Mouse (Mus musculus) forelimb bud, embryonic 11.5 days (tissue): ENCODE measurements around the gene Ntn5.
A peak's percentile ranks its signal among the peaks of the same experiment; 100 is the strongest.
"Not testable (repeated sequence)": the region's sequence is repeated elsewhere in the genome, so short reads cannot be mapped to it uniquely, and the experiment has no call there.

ENCODE experiments used
- DNase-seq: peaks from one replicate; pipeline ENCODE4 v3.0.0-alpha.2; 2012; ENCODE audit warnings: low read depth, low spot score

The Ntn5 gene

DNA sequence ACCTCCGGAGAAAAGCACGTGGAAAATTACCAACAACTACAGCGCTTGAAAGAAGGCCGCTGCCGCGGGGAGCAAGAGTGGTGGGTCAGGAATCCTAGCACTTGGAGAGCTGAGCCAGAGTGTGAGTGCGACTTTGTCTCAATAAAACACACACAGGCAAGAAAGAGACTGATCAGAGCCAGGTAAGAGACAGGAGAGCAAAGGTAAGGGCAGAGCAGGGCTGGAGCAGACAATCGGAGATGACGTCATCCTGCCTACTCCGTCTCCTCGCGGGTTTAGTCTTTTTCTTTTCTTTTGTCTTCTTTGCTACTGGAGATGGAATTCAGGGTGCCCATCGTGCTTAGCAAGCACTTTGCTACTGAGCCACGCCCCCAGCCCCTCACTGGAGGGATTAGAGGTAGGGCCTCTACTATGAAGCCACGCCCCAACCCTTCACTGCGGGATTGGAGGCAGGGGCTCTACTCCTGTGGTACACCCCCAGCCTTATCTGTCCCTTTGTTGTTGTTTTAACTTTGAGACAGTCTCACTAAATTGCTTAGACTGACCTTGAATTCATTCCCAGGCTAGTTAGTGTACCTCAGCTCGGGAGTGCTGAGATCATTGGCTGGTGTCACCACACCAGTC is 29.3 kb upstream of the Ntn5 start:
- no peak for DNase-seq

DNA sequence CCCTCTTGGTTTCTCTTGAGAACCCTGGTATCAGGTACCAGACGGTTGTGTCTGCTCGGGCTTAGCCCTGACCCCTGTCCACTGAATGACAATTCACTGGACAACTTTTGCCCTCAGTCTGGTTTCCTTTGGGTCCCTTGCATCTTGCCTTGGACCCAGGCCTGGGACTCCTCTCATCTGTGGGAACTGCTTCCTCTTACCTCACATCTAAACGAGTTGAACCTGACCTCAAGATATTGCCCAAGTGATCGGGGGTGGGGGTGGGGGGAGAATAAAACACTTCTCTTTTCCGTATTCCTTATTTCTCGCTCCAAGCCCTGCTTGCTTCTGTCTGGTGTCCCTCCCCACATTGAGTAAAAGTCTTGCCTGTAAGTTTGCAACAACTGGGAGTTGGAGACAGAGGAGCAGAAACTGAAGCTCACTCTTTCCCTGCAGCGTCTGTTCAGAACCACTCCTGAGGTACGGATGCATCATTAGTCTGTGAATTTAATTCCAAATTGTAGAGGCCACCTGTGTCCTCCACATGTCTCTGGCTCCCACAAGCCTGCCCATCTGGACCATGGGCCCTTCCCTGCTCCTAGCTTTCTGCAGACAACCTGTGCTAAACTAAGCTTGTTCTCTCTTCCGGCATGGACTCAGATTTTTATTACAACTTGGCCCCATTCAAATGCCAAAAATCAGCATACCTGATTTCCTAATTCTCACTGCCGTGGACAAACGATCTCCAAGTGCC is 22.9 kb upstream of the Ntn5 start:
- DNase-seq, result no peak

DNA sequence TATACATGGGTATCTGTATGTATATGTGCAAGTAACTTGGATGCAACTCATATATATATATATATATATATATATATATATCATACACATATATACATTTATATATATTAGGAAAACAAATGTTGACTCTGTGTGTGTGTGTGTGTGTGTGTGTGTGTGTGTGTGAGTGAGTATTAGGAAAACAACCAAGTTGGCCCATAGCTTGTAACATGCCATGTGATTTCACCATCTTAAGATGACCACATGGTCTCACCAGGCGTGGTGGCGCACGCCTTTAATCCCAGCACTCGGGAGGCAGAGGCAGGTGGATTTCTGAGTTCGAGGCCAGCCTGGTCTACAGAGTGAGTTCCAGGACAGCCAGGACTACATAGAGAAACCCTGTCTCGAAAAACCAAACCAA is 22.1 kb upstream of the Ntn5 start:
- DNase-seq, result not testable (repeated sequence)

DNA sequence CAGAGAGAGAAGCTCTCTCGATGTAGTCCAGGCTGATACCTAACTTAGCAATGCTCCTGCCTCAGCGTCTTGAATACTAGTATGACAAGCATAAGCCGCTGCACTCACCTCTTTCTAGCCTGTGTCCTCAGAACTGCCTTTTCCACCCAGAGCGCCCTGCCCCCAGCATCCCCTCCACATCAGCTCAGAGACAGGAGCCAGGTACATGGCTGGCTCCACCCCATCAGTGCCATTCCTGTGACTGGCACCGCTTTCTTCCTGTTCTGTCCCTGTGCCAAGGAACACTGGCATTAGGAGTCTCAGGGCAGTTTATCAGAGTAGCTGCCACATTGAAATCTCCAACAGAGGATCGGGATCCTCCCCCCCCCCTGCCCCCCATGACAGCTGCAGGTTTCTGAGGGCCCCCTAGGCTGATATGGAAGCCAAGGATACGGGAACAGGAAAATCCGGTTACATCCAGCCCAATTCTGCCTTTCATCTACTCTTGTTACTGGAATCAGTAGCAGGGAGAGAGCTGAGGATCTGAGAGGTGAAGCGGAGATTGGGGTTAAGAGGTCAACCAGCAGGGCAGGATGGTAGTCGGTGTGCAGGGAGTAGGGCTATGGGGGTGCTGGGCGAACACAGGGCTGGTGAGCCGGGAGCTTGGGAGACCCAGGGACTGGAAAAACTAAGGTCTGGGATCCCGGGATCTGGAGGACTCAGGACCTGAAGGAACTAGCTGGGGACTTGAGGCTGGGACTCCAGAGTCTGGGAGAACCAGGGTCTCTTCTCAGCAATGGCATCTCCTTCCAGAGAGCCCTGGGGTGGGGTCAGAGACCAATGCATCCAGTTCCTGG is 18.3 kb upstream of the Ntn5 start:
- no peak for DNase-seq

DNA sequence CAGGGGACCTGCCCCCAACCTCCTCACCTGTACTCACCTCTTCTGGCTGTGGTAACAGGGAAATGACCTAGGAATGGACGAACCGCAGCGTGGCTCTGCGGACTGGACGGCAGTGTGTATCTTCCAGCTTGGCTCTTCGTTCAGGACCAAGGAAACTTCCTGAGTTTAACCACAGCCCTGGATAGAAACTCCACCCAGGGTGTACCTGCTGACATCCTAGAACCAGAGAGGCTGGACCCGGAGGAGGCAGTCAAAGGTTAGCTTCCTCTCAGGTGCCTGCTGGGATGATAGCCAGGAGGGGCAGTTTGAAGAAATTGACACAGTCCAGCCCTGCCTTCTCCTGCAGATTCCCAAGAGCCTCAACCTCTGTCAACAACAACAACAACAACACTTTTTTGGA is 17.7 kb upstream of the Ntn5 start, which contains the start of gene Fut2:
TSS of gene Fut2 (minus strand) at position 234 of the 400 bp plus-strand sequence.
- no peak for DNase-seq

DNA sequence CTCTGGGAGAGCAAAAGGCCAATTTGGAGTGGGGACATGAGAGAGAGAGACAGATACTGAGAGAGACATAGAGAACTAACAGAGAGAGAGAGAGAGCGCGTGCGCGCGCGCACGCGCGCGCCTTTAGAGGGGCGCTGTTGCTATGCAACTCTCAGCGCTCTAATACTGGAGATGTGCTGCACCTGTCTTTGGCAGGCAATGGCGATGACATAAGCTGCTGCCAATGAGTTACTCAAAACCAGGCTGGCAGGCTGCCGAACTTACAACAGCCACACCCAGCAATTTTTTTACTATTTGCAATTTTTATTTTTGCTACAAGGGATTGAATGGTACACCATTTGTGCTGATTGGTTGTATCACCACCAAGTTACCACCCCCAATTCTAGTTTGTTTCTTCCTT is 16.1 kb upstream of the Ntn5 start:
- no peak for DNase-seq

DNA sequence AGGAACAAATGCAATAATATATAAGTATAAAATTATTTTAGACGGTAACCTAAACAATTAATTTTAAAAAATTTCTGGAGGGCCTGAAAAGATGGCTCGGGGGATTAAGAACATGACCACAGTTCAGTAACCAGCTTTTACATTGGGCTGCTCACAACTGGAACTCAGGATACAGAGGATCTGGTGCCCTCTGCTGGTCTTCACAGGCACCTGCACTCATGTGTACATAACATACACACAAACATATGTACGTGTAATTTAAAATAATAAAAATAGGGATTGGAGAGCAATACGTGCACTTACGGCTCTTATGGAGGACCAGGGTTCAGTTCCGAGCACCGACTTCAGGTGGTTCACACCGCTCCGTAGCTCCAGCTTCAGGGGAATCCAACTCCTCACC is 14.9 kb upstream of the Ntn5 start:
- DNase-seq, result no peak

DNA sequence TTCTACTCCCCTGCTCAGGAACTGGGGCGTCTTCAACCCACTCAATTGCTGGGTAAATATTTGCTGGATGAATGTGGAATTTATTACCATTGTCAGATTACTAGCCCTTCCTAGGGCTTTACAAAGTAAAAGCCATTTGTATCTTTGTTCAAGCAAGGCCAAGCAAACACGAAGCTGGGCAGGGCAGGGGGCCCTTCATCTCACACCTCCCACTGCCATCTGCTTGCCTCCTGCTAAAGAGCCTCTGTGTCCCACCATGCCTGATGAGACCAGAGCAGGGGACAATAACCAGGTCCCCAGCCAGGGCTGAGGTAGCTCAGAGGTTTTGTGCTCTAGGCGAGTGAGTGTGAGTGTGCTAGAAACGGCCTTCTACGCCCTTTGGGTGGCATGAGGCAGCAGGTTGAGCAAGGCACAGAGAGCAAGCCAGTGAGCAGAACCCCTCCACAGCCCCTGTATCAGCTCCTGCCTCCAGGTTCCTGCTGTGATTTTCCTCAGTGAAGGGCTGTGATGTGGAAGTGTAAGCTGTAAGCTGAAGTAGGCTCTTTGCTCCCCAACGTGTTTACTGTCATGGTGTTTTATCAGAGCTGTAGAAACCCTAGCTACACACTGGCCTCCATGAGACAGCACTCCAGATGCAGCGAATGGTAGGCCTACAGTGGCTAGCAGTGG is 6.1 kb upstream of the Ntn5 start:
- DNase-seq, result no peak

DNA sequence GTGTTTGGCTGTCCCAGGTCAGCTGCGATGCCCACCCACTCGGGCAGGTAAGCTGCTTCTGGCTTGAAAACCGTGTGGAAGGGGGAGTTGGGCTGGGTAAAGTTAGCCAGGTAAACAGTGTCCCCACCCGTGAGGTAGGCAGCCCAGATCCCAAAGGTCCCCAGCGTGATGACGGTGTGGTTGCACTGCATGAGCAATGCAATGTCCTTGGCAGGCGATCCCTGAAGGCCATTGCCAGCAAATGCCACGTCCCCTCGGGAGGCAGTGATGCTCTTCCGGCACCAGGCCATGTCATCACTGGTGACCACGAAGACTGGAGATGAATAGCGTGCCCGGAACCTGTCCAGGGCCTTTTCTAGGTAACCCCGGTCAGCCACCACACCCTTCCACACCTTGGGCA is 5.3 kb upstream of the Ntn5 start:
- DNase-seq, result no peak

DNA sequence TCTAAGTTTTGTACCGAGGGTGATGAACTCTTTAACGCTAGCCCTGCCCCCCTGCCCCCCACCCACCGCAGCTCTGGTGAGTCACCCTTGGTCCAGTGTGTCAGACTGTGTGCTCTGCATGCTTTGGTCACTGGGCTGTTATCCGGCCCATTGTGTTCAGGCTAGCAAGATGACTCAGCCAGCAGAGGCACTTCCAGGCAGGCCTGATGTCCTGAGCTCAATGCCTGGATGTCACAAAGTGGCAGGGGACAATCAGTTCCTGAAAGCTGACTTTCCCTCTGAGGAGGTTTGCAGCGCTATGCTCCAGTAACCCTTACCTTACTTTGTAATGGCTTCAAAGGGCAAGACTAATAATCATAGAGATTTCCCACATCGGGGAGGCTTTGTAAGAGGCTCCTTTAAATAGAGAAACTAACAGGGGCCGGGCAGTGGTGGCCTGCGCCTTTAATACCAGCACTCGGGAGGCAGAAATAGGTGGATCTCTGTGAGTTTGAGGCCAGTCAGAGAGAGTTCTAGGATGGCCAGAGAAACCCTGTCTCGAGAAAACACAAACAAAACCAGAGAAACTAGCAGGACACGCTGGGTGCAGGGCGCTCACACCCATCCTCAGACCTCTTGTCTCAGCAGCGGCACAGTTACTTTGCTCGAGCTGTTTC is 3.7 kb upstream of the Ntn5 start:
- DNase-seq, result no peak

DNA sequence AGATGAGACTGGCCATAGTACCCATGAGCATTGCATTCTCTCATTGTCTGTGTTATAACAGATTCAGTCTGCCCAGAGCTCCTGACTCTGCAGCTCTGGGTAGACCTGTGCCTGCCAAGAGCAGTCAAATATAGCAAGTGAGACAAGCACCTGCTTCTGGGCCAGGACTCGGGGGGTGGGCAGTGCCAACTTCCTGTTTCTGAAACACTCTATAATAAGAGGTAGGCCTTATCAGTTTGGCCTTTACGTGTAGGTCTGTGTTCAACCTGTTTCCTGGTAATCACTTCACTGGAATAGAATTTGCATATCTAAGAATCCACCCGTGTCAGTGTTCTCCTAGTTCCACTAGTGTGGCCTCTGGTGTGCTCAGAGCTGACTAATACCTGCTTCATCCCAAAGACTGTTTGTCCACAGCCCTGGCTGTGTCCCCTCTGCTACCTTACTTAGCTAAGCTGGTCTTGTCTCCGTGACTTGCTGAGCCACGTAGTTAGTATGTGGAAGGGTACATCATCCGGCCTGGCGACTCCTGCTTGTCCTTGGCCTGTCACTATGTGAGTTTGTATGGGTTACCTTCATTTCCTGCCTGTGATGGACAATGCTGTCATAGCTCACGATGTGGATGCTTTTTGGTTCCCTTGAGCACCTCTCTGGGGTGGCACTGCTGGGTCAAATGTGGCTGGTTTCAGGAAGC is 2.6 kb upstream of the Ntn5 start:
- DNase-seq, result no peak

DNA sequence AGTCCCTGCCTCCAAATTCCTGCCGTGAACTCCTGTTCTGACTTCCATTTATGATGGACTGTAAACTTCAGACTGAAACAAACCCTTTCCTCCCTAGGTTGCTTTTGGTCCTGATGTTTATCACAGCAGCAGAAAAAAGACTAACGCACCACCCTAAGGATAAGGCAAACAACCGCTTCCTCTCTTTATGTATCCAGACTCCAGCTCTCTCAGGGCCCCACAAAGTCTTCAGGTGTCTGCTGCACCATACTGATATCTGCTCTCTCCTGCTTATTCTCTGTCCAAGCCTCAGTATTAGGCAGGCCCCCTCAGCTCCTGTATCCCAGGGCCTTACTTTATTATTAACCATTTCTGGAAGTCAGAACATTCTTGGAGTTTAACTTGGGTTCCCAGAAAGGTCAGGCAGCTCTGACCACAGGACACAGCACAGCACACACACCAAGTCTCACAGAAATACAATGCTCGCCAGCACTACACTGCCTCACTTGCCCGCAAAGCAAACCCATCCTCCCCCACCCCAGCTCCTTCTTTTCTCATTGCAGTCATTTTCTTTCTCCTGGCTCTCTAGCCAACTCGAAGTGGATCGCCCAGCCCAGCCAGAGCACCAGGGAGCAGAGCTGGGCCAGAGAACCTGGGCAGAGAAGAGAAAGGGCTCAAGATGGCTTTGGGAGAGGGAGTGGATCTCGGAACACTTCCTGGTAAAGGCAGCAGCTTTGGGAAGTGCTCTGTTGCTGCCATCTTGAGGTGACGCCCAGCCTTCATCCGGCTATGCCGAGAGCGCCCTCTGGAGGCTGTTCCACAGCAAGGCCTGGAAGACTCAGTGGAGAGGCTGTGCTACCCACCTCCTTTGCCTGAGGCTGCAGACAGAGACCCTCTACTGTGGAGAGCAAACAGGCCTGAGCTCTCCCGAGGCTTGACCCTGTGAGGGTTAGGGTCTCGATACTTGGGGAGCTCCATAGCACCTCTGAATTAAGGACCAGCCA is 1.4 kb upstream of the Ntn5 start:
- DNase-seq, result peak; percentile 94

DNA sequence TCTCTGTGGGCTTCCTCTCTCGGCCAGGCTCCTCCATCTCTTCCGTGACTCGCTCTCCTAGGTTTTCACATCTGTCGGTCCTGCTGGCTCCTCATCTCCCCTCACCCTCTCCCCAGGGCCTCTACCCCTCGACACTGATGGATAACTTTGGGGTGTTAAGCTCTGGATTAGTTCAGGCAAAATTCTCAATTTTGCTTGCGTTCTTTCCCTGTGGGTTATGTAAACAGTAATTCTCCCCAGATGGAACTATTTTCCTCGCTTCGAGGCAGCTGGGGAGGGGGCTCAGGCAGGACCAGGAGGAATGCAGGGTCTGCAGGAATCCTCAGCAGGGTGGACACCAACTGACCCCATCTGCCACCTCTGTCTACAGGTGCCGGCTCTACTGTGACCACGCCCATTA is 2.0 kb downstream of the Ntn5 start:
- no peak for DNase-seq

DNA sequence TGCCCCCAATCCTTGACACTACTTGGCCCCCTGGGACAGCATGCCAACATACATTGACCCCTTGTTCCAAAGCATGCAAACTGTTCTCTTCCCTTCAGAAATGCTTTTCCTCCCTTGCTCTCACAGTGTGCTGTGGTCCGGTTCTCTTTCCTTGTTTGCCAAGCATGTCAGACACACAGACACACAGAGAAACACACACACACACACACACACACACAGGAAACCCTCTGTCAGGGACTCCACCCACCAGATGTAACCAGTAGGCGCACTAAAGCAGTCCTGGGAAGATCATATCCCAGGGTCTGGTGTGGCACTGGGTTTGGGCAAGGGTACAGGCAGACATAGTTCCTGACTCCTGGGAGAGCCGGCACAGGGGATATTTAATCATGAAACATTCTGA is 3.0 kb downstream of the Ntn5 start:
- no peak for DNase-seq

DNA sequence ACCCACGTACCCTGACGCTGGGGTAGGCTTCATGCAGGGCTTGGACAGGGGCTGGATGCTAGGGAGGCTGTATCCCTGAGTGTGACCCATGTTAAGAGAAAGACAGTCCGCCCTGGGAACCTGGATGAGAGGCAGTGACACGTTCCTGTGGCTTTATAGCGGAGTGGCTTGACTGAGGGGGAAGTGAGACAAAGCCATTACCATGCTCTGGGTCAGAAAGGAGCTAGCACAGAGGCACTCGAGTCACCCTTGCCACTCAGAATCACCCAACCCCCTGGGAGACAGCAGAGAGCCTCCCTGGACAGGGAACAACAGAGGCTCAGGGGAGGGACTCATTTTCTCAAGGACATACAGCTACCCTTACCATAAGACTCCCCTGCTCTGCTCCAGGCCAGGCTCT is 5.3 kb downstream of the Ntn5 start:
- DNase-seq, result no peak

DNA sequence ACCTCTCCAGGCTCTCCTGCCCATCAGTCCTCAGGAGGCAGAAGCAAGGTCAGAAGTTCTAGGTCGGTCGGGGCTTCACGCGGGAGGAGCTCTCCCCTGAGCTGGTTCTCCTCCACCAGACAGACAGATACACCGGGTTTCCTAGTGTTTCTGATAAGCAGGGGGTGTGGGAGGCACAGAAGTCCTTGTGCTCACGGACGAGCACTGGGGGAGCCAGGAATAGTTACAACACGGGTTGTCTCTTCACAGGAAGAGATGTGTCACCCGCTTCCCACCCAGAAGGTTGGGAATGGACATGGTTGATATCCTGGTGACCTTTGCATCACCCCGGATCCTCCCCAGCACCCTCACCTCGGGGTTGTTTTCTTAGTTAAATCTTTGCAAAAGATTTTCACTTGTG is 6.0 kb downstream of the Ntn5 start:
- DNase-seq, result no peak

DNA sequence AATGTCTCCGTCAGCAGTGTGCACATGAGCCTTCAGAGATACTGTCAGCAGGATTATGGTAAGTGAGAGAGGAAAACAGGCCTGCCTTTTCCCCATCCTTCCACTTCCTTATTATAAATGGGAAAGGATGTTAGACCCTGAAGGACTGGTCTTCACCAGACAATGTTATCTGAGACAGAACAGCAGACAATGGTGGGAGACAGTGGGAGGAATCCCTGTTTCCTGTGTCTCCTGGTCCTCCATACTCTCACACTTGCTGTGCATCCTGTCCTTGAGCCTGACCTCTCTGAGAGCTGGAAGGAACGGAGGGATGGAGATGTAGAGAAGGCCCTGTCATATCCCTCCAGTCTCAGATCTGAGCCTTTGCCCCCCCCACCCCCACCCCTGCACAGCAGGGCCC is 8.5 kb downstream of the Ntn5 start:
- no peak for DNase-seq

DNA sequence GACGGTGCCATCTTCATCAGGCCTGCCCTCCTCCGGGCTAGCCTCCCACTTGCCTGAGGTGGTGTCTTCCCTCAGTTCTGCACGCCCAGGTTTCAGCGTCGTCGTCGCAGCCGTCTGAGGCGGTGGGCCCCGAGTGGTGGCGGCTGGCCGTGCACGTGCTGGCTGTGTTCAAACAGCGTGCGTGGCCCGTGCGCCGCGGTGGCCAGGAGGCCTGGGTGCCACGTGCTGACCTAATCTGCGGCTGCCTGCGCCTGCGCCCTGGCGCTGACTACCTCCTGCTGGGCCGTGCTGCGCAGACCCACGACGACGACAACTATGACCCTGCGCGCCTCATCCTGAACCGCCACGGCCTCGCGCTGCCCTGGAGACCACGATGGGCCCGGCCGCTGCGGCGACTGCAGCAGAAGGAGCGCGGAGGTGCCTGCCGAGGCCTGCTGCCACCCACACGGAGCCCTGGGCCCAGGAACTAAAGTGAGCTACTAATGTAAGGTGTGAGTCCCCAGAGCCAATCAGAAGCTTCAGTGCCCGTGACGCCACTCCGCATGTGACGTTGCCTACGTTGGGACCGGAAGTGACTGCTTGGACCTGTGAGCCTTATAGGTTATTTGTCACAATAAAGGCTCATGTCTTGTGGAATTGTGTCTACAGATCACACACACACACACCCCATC is 10.2 kb downstream of the Ntn5 start, which contains the start of gene Sec1:
TSS of gene Sec1 (minus strand) at position 482 of the 671 bp plus-strand sequence.
- no peak for DNase-seq

DNA sequence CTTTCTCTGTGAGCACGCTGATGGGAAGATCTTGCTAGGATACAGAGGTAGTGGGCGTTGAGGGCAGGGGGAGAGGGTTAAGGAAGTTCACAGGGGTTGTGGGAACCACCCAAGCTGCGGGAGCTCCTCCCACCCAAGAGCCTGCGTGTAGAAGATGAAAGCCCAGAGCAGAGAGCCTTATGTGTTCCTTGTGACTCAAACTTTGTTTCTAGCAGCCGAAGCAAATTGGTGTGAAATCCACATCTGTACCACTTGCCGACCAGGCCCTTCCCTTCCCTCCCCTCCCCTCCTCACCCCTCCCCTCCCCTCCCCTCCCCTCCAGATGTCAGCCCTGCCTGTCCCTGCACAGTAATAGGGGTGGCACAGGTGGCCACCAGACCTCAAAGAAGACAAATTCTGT is 11.3 kb downstream of the Ntn5 start:
- peak; percentile 55 for DNase-seq
